Mouse (Mus musculus): ENCODE results near the gene Alkbh6. TPM values are rescaled to one million over a fixed set of nuclear protein-coding genes. Genes with fewer than 3 reads are reported as not detected.

The Alkbh6 gene
- polyA plus RNA-seq, 1 experiment from 2014 or later, result 71.8 TPM

DNA sequence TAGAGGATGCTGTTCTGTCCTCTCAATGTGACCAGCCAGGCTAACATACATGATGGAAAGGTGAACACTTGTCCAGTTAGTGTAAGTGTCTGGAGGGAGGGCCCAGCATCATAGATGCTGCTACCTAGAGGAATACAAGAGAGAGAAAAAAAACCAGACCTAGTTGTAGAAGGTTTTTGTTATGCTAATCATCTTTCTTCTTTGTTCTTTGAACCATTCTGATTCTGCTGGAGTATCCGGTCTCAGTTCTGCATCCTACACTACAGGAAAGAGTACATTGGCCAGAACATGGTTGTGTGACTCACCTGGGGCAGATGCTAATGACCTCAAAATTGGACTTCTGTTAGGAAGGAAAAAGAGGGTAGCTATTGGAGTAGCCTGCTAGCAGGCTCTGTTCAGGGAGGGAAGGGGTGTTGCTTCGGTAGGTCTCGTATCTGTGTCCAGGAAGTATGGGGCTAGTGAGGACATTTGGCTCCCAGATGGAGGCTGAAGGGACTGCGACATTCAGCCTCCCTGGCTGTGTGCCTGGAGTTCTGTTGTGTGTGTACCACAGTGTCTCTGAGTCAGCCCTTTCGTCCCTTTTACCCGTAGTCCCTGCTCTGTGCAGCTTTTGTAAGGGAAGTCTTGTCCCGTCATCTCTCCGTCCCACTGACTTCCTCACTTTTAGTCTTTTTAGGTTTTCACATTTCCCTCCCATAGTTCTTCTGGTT, 21.7 kb upstream of the Alkbh6 start:
- Histone ChIP-seq H3K4me3 (no peak overlapping the region), H3K36me3 (no peaks in the 10 kb centered on the region), H3K4me1 (peaks cover 10% of the 10 kb centered on the region; the same call in 1 of the 2 replicates), H3K9me3 (no peaks in the 10 kb centered on the region), H3K27ac (no peak overlapping the region), H3K27me3 (ENCODE audit: insufficient read depth, poor library complexity, severe bottlenecking) (peaks cover 27% of the 10 kb centered on the region; the same call in 1 of the 2 replicates)
- 73% methylated on average over 8 of the region's 8 CpGs for WGBS
- DNase-seq (ENCODE audit: low spot score), result no peak

DNA sequence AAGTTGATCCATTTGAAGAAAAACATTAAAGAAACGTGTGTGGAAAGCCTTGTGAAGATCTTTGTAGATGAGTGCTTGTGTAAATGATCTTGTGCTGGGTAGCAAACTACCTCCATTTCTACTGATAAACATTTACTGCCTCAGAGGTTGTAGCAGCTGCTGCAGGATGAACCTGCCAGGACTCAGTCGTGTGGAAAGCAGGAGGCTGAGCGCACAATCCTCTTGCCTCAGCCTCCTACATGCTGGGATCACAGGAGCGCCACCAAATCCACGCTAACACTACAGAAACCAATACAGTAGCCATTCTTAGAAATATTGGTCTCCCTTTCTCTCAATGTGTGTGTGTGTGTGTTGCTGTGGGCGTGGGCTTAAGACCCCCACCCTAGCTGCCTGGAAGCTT, 20.5 kb upstream of the Alkbh6 start:
- Histone ChIP-seq H3K27me3 (ENCODE audit: insufficient read depth, poor library complexity, severe bottlenecking) (peaks cover 29% of the 10 kb centered on the region; the same call in 1 of the 2 replicates), H3K4me1 (peaks cover 15% of the 10 kb centered on the region), H3K4me3 (no peak overlapping the region), H3K9me3 (no peaks in the 10 kb centered on the region), H3K36me3 (0 out of 2 replicates have a peak, but pooled peaks cover 4% of the 10 kb centered on the region), H3K27ac (no peak overlapping the region)
- 61% methylated on average over 6 of the region's 6 CpGs for WGBS
- DNase-seq (ENCODE audit: low spot score), result no peak

DNA sequence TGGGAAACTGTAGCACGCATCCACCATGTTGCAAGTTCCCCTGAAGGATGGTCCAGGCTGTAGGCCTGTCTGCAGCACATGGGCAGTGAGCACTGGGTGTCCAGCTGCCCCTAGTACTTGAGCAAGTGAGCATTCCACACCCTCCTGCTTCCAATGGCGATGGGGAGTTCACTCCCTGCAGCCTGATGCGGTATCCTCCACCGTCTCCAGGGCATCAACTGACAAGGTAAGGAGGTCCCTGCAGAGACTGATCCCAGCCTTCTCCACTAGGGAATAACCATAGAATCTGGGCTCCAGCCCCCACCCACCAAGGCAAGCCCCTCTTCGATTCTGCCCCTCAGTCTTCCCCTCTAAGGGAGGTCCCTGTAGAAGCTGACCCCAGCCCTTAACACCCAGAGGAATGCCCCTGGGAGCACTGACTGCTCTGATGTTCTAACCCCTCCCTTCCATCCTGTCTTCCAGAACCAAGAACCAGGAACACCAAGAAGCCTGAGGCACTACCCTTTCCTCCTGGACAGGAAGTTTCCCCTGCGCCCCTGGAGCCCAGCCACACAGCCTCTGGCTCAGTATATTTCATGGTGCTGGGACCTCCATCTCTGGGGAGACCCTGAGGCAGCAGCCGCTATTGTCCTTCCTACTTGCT, 19.3 kb upstream of the Alkbh6 start:
- no peak overlapping the region for H3K27ac ChIP-seq
- 67% methylated on average over 7 of the region's 7 CpGs for WGBS
- peaks cover 18% of the 10 kb centered on the region for H3K4me1 ChIP-seq

DNA sequence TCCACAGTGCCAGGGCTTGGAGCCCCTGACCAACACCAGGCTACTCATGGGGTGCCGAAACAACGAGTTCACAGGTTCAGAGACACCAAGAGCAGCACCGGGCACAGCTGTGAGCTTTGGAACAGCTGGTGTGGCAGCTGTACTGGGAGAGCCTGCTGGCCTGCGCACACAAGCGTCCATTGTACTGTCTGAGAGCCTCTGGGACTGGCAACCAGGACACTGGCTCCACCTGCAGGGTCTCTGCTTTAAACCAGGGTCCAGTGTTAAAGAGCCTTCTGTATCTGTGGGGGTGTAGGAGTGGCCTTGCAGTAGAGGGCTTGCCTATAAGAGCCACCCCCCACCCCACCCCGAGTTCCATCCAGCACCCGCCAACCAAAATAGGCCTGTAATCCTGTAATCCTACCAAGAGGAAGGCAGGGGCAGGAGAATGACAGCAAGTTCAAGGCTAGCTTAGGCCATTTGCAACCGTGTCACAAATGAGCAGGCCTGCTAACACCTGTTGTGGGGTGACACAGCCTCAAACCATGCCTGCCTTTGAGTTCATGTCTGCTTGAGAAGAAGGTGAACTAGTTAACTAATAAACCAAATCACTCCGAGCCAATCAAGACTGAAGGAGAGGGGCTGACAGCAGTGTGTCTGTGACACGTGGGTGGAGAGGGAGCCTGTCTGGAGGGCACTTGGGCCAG, 18.7 kb upstream of the Alkbh6 start:
- 0 out of 2 replicates have a peak, but pooled peaks cover 6% of the 10 kb centered on the region for H3K36me3 ChIP-seq
- WGBS, result 54% methylated on average over 10 of the region's 10 CpGs
- no peak overlapping the region for H3K4me3 ChIP-seq
- H3K4me1 ChIP-seq, result peaks cover 19% of the 10 kb centered on the region
- H3K9me3 ChIP-seq, result no peaks in the 10 kb centered on the region
- H3K27me3 ChIP-seq (ENCODE audit: insufficient read depth, poor library complexity, severe bottlenecking), result peaks cover 29% of the 10 kb centered on the region; the same call in 1 of the 2 replicates
- DNase-seq (ENCODE audit: low spot score), result no peak
- H3K27ac ChIP-seq, result no peak overlapping the region

More for the DNA sequence above, 19.3 kb upstream of the Alkbh6 start:
- Histone ChIP-seq H3K36me3 (0 out of 2 replicates have a peak, but pooled peaks cover 4% of the 10 kb centered on the region), H3K4me3 (no peak overlapping the region), H3K27me3 (ENCODE audit: insufficient read depth, poor library complexity, severe bottlenecking) (peaks cover 29% of the 10 kb centered on the region; the same call in 1 of the 2 replicates), H3K9me3 (no peaks in the 10 kb centered on the region)
- no peak for DNase-seq (ENCODE audit: low spot score)

DNA sequence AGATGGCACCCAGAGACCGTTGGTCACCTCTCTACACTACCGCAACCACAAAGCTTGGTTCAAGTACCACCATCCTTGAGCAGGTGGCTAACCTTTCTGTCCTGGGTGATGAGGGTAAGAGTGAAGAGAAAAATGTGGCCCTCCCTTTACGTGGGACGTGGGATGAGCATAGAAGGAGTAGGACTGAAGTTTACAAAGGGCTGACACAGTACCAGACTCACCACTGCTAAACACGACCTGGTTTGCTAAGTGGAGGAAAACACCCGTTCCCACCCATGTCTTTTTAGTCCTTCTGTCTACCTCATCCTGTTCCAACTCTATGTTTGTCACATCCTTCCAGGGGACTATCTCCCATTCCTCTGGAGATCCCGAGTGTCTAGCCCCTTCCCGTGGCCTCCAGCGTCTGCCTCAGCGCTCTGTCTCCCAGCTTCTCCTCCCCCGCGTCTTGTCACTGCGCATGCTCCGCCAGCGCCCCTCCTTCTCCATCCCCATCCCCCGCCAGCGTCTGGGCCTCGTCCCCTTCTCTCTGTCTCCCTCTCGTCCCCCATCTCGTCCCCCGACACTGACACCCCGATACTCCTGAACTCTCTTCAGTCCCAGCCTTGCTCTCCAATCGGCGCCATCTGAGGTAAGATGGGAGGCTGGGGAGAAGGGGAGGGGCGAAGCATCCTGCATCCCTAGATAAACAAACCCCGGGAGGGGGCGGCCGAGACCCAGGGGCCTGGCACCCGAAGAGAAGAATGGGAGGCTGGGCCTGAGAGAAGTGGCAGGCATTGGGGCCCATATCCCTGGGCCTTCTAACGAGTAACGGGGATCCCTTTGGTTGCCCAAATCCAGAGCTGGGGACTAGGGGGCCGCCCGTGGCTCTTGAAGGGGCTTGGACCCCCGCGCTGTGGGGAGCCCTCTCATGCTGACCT, 17.0 kb upstream of the Alkbh6 start, which contains the start of gene Clip3:
TSS of gene Clip3 (plus strand) at position 514 of the 917 bp plus-strand sequence.
- peak; percentile 85 for DNase-seq (ENCODE audit: low spot score)
- H3K27ac ChIP-seq, result peak within 1 kb of the TSS; percentile 88
- peaks cover 11% of the 10 kb centered on the region; the same call in 1 of the 2 replicates for H3K36me3 ChIP-seq
- H3K27me3 ChIP-seq (ENCODE audit: insufficient read depth, poor library complexity, severe bottlenecking), result peaks cover 26% of the 10 kb centered on the region; the same call in 1 of the 2 replicates
- peak within 1 kb of the TSS; percentile 71 for H3K4me3 ChIP-seq
- WGBS, result 9% methylated on average over 35 of the region's 35 CpGs
- peaks cover 24% of the 10 kb centered on the region for H3K4me1 ChIP-seq
- H3K9me3 ChIP-seq, result no peaks in the 10 kb centered on the region

DNA sequence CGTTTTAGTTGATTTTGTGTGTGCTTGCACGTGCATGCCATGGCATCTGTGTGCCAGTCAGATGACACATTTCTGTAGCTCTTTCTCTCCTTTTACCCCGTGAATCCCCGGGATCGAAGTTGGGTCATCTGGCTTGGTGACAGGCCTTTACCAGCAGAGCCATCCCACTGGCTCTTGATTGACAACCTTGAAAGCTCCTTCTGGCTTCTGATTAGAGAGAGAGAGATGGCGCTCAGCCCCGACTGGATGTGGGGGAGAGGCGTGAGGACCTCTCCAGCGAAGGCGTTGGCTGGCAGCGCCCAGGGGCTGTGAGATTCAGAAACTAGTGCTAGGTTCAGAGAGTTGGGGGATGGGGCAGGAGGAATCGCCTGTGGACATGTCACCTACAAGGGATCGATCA, 14.7 kb upstream of the Alkbh6 start:
- Histone ChIP-seq H3K4me1 (peaks cover 24% of the 10 kb centered on the region), H3K27ac (no peak overlapping the region), H3K4me3 (no peak overlapping the region), H3K27me3 (ENCODE audit: insufficient read depth, poor library complexity, severe bottlenecking) (peaks cover 19% of the 10 kb centered on the region; the same call in 1 of the 2 replicates), H3K36me3 (peaks cover 24% of the 10 kb centered on the region), H3K9me3 (no peaks in the 10 kb centered on the region)
- DNase-seq (ENCODE audit: low spot score), result no peak
- WGBS, result 64% methylated on average over 13 of the region's 13 CpGs

DNA sequence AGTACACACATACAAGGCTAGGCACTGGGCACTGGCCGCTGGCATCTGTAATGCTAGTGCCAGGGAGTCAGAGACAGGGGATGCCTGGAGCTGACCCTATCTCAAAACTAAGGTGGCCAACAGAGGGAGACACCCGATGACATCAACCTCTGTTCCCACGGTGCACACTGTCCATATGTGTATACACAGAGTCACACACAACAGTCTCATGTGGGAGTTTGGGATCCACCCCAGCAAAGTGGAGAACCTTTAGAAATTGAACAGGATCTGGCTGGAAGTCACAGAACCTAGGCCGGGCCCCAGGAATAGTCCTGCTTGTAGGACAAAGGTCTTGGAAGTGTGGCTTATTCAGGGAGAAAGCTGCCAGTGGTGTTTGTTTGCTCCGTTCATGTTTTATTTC, 14.2 kb upstream of the Alkbh6 start:
- WGBS, result 86% methylated on average over 5 of the region's 5 CpGs
- Histone ChIP-seq H3K27me3 (ENCODE audit: insufficient read depth, poor library complexity, severe bottlenecking) (peaks cover 14% of the 10 kb centered on the region; the same call in 1 of the 2 replicates), H3K9me3 (no peaks in the 10 kb centered on the region), H3K27ac (no peak overlapping the region), H3K4me3 (no peak overlapping the region), H3K36me3 (peaks cover 28% of the 10 kb centered on the region), H3K4me1 (peaks cover 24% of the 10 kb centered on the region)
- no peak for DNase-seq (ENCODE audit: low spot score)

DNA sequence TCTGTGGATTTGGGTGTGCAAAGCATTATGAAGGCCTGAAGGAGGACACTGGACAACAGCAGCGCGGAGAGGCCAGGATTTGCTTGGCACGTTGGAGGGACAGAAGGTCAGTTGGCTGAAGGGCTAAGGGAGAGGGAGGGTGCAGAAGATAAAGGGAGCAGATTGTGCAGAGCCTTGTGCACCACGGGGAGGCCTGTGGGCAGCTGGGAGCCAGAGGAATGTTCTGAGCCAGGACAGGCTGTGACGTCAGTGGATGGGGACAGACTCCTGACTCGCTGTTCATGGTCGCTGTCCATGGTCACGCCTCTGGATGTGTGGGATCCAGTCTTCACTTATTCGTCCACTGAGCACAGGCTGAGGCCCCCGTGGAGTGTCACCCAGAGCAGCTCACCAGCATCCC, 13.4 kb upstream of the Alkbh6 start:
- WGBS, result 33% methylated on average over 10 of the region's 10 CpGs
- H3K4me1 ChIP-seq, result peaks cover 24% of the 10 kb centered on the region
- peaks cover 34% of the 10 kb centered on the region for H3K36me3 ChIP-seq
- DNase-seq (ENCODE audit: low spot score), result no peak
- H3K27me3 ChIP-seq (ENCODE audit: insufficient read depth, poor library complexity, severe bottlenecking), result peaks cover 6% of the 10 kb centered on the region; the same call in 1 of the 2 replicates
- H3K27ac ChIP-seq, result no peak overlapping the region
- H3K9me3 ChIP-seq, result no peaks in the 10 kb centered on the region
- 0 out of 2 replicates have a peak overlapping the region, but pooled peaks have one; percentile 19 for H3K4me3 ChIP-seq

DNA sequence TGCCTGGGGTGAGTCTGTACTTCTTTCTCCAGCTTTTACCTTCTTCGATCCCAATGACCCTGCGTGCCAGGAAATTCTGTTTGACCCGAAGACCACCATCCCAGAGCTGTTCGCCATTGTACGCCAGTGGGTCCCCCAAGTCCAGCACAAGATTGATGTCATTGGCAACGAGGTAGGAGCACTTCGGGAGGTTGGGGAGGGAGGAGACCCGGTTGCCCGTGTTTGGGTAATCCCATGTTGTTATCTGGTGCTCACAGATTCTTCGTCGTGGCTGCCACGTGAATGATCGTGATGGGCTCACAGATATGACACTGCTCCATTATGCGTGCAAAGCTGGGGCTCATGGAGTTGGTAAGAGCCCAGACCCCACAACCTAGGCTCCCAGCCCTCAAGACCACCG, 11.7 kb upstream of the Alkbh6 start:
- Histone ChIP-seq H3K4me1 (peaks cover 15% of the 10 kb centered on the region), H3K9me3 (no peaks in the 10 kb centered on the region), H3K27ac (no peak overlapping the region), H3K27me3 (ENCODE audit: insufficient read depth, poor library complexity, severe bottlenecking) (0 out of 2 replicates have a peak, but pooled peaks cover 2% of the 10 kb centered on the region), H3K36me3 (peaks cover 36% of the 10 kb centered on the region), H3K4me3 (no peak overlapping the region)
- no peak for DNase-seq (ENCODE audit: low spot score)
- WGBS, result 85% methylated on average over 15 of the region's 15 CpGs

DNA sequence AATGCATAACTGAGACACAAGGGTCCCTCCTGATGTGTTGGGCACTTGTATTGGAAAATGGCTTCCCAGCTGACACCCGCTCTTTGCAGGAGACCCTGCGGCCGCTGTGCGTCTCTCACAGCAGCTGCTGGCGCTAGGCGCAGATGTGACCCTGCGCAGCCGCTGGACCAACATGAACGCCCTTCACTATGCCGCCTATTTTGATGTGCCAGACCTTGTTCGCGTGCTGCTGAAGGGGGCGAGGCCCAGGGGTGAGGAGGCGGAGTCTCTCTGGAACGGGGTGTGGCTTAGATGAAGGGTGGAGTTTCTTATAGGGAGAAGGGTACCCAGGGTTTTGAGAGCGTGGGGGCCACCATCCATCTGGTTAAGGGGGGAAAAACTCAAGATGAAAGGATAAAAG, 11.3 kb upstream of the Alkbh6 start:
- Histone ChIP-seq H3K27me3 (ENCODE audit: insufficient read depth, poor library complexity, severe bottlenecking) (no peaks in the 10 kb centered on the region), H3K4me1 (peaks cover 11% of the 10 kb centered on the region), H3K4me3 (no peak overlapping the region), H3K36me3 (peaks cover 39% of the 10 kb centered on the region), H3K9me3 (no peaks in the 10 kb centered on the region), H3K27ac (no peak overlapping the region)
- DNase-seq (ENCODE audit: low spot score), result no peak
- 72% methylated on average over 16 of the region's 16 CpGs for WGBS

DNA sequence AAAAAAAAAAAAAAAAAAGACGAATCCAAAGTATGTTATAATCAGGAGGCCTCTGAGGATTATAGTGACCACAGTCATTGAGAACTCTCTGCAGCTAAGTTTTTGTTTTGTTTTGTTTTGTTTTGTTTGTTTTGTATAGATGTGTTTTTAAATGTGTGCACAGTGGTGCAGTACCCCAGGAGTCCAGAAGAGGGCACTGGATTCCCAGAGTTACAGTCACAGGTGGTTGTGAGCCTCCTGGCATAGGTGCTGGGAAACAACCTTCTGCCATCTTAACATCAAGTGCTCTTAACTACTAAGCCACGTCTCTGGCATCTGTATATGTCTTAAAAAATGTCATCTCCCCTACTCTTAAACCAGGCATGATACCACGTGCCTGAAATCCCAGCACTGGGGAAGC, 7.6 kb upstream of the Alkbh6 start:
- H3K36me3 ChIP-seq, result peaks cover 49% of the 10 kb centered on the region
- DNase-seq (ENCODE audit: low spot score), result no peak
- no peaks in the 10 kb centered on the region for H3K9me3 ChIP-seq
- H3K4me3 ChIP-seq, result no peak overlapping the region
- WGBS, result 37% methylated on average over 3 of the region's 3 CpGs
- no peaks in the 10 kb centered on the region for H3K27me3 ChIP-seq (ENCODE audit: insufficient read depth, poor library complexity, severe bottlenecking)
- H3K4me1 ChIP-seq, result no peaks in the 10 kb centered on the region
- no peak overlapping the region for H3K27ac ChIP-seq

Data from heart, embryonic 10.5 days (tissue).